Mouse (Mus musculus) midbrain, embryonic 15.5 days (tissue): ENCODE measurements around the gene Rere. TPM values are rescaled to one million over a fixed set of nuclear protein-coding genes. Genes with fewer than 3 reads are reported as not detected.

ENCODE experiments used
- ATAC-seq: fragments of 200-750 bp; cut with Nextera tagmentation; replicated peaks from 2 replicates; pipeline ENCODE4 v1.8.0; 2017; ENCODE audit warnings: moderate TSS enrichment
- H3K27ac ChIP-seq: fragments of 300-500 bp; sonication (generic); 2 replicates; pipeline ENCODE4 v1.5.1; 2015; ENCODE audit warnings: mild to moderate bottlenecking, inconsistent platforms
- H3K27me3 ChIP-seq: fragments of 300-500 bp; sonication (generic); replicated peaks from 2 replicates; pipeline ENCODE4 v1.6.1; 2015; ENCODE audit warnings: inconsistent platforms
- H3K36me3 ChIP-seq: fragments of 300-500 bp; sonication (generic); replicated peaks from 2 replicates; pipeline ENCODE4 v1.6.1; 2015; ENCODE audit warnings: inconsistent platforms
- H3K4me1 ChIP-seq: fragments of 300-500 bp; sonication (generic); 2 replicates; pipeline ENCODE4 v1.6.1; 2015; ENCODE audit warnings: inconsistent platforms
- H3K4me2 ChIP-seq: fragments of 300-500 bp; sonication (generic); 2 replicates; pipeline ENCODE4 v1.6.1; 2015; ENCODE audit warnings: inconsistent platforms, mild to moderate bottlenecking, moderate library complexity
- H3K4me3 ChIP-seq: fragments of 300-500 bp; sonication (generic); 2 replicates; pipeline ENCODE4 v1.5.1; 2015; ENCODE audit warnings: mild to moderate bottlenecking, inconsistent platforms
- H3K9ac ChIP-seq: fragments of 300-500 bp; sonication (generic); 2 replicates; pipeline ENCODE4 v1.6.1; 2015; ENCODE audit warnings: mild to moderate bottlenecking, inconsistent platforms
- H3K9me3 ChIP-seq: fragments of 300-500 bp; sonication (generic); 2 replicates; pipeline ENCODE4 v1.6.1; 2016; ENCODE audit warnings: inconsistent platforms
- WGBS: fragments of 180-500 bp; shearing (Covaris S2); methylation state at CpG from one replicate; pipeline ENCODE4 v1.1.7; 2015; ENCODE audit warnings: mixed read lengths; 5-methylcytosine and 5-hydroxymethylcytosine counted together
- polyA plus RNA-seq: library from polyadenylated mRNA; unstranded; fragments of >200 nt; fragmentation: Nextera tagmentation; extraction: Ambion mirVana; gene quantifications from 2 replicates; pipeline ENCODE4 v1.2.1, GENCODE M21; 2015

Gene Rere
- polyA plus RNA-seq, 1 experiment from 2014 or later: 37.4 TPM

DNA sequence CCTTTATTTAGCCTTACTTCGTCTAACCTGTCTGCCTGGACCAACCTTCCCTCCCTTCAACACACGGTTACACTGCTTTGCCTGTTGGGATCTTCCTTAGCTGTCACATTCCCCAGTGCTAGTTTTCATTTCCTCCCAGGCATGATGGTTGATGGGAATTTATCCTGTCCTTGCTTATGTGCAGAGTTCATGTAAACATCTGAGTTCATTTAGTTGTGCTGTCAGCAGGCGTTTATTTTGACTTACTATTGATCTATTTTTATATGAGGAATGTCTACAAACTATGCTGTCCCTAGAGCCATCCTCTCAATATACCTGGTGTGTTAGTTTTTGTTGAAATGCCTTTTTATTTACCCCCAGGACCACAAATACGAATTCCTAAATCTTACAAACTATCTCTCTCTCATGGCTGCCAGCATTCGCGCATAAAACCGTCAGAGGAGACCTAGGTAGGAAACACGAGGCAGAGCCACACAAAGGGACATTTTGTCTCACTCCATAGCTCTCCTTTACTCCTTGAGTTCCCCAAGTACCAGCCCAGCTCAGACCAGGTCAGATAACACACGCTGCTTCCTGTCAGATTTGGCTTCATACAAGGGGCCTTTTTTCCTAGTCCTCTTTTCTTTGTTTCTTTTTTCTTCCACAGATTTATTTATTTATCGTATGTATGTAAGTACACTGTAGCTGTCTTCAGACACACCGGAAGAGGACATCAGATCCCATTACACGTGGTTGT, 173.3 kb downstream of the Rere start:
- no peak overlapping the region for H3K27ac ChIP-seq
- no peaks in the 10 kb centered on the region for H3K27me3 ChIP-seq
- H3K4me2 ChIP-seq: no peak overlapping the region
- WGBS: 66% methylated on average over 12 of the region's 12 CpGs
- H3K4me1 ChIP-seq: peaks cover 49% of the 10 kb centered on the region
- ATAC-seq: no peak
- no peak overlapping the region for H3K9ac ChIP-seq
- no peaks in the 10 kb centered on the region for H3K36me3 ChIP-seq
- no peaks in the 10 kb centered on the region for H3K9me3 ChIP-seq
- no peak overlapping the region for H3K4me3 ChIP-seq

DNA sequence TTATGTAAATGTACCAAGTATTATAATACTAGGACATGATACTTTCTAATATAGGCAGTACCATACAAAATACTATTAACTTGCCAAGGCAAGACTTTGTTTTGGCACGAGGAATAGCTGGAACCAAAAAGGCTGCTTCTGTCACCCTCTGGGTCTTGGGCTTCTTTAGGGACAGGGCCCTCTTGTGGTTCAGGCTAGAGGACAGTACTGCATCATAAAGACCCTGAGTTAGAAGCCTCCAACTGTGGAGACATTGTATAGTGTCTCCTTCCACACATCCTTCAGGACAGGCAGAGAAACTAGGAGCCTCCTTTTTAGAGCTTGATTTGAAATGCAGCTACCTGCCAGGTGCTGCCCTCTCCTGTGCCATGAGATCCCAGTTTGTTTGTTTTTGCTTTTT, 174.3 kb downstream of the Rere start:
- WGBS: 53% methylated on average over 1 of the region's 1 CpGs
- H3K9me3 ChIP-seq: no peaks in the 10 kb centered on the region
- H3K9ac ChIP-seq: no peak overlapping the region
- no peaks in the 10 kb centered on the region for H3K27me3 ChIP-seq
- H3K4me3 ChIP-seq: no peak overlapping the region
- H3K4me1 ChIP-seq: peaks cover 52% of the 10 kb centered on the region
- H3K4me2 ChIP-seq: no peak overlapping the region
- ATAC-seq: no peak
- no peak overlapping the region for H3K27ac ChIP-seq
- no peaks in the 10 kb centered on the region for H3K36me3 ChIP-seq

- Histone ChIP-seq H3K36me3 (no peaks in the 10 kb centered on the region), H3K4me1 (peaks cover 57% of the 10 kb centered on the region), H3K4me3 (no peak overlapping the region), H3K4me2 (no peak overlapping the region), H3K9me3 (no peaks in the 10 kb centered on the region), H3K9ac (no peak overlapping the region), H3K27ac (peak overlapping the region; percentile 62), H3K27me3 (no peaks in the 10 kb centered on the region)
- 11% methylated on average over 7 of the region's 7 CpGs for WGBS
- ATAC-seq: no peak; the same call in 1 of the 2 replicates
These were observed 175.0 kb downstream of the Rere start for GRCm38 (mm10) chr4:150456452-150456851.

- Histone ChIP-seq H3K9ac (no peak overlapping the region), H3K4me1 (peaks cover 59% of the 10 kb centered on the region), H3K9me3 (no peaks in the 10 kb centered on the region), H3K4me3 (no peak overlapping the region), H3K27ac (peak overlapping the region; percentile 62), H3K36me3 (no peaks in the 10 kb centered on the region), H3K27me3 (no peaks in the 10 kb centered on the region), H3K4me2 (no peak overlapping the region)
- WGBS: 28% methylated on average over 2 of the region's 2 CpGs
- peak; percentile 41; the same call in 1 of the 2 replicates for ATAC-seq
These were observed 175.4 kb downstream of the Rere start for GRCm38 (mm10) chr4:150456886-150457285.

GRCm38 (mm10) chr4:150457353-150457752, 175.9 kb downstream of the Rere start:
- WGBS: 41% methylated on average over 4 of the region's 4 CpGs
- Histone ChIP-seq H3K4me1 (peaks cover 56% of the 10 kb centered on the region), H3K27me3 (no peaks in the 10 kb centered on the region), H3K27ac (peak overlapping the region; percentile 62), H3K36me3 (no peaks in the 10 kb centered on the region), H3K9ac (no peak overlapping the region), H3K9me3 (no peaks in the 10 kb centered on the region), H3K4me3 (no peak overlapping the region), H3K4me2 (no peak overlapping the region)
- ATAC-seq: 0 out of 2 replicates have a peak, but pooled peaks have one; percentile 25

DNA sequence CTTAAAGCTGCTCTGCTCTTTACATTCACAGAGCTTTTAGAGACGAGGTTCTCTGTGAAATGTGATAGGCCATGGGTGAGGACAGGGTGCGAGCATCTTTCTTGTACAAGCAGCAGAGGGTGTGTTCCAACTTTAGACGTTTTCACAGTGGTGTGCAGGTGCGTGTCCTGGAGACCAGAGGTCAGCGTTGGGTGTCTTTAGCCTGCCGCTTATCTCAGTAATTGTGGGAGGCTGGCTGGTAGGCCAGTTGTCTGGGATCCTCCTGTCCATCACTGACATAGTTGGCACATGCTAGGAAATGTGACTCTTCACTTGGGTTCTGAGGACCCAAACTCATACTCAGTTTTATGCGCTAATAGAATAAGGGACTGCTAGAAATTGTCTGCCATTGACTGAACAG, 176.3 kb downstream of the Rere start:
- H3K9me3 ChIP-seq: no peaks in the 10 kb centered on the region
- peaks cover 61% of the 10 kb centered on the region for H3K4me1 ChIP-seq
- peak overlapping the region; percentile 62; the same call in 1 of the 2 replicates for H3K27ac ChIP-seq
- H3K36me3 ChIP-seq: no peaks in the 10 kb centered on the region
- WGBS: 56% methylated on average over 7 of the region's 7 CpGs
- H3K27me3 ChIP-seq: no peaks in the 10 kb centered on the region
- ATAC-seq: no peak
- no peak overlapping the region for H3K4me3 ChIP-seq
- H3K4me2 ChIP-seq: no peak overlapping the region
- H3K9ac ChIP-seq: no peak overlapping the region

- Histone ChIP-seq H3K4me3 (no peak overlapping the region), H3K27ac (no peak overlapping the region), H3K27me3 (no peaks in the 10 kb centered on the region), H3K4me1 (peaks cover 61% of the 10 kb centered on the region), H3K9ac (no peak overlapping the region), H3K4me2 (no peak overlapping the region), H3K36me3 (no peaks in the 10 kb centered on the region), H3K9me3 (no peaks in the 10 kb centered on the region)
- no peak for ATAC-seq
- WGBS: 39% methylated on average over 6 of the region's 6 CpGs
These were observed 177.8 kb downstream of the Rere start for GRCm38 (mm10) chr4:150459022-150459794.

- WGBS: 70% methylated on average over 5 of the region's 5 CpGs
- H3K4me3 ChIP-seq: no peak overlapping the region
- H3K9me3 ChIP-seq: no peaks in the 10 kb centered on the region
- H3K36me3 ChIP-seq: no peaks in the 10 kb centered on the region
- H3K27ac ChIP-seq: no peak overlapping the region
- no peaks in the 10 kb centered on the region for H3K27me3 ChIP-seq
- peaks cover 54% of the 10 kb centered on the region for H3K4me1 ChIP-seq
- no peak overlapping the region for H3K9ac ChIP-seq
- no peak overlapping the region for H3K4me2 ChIP-seq
- no peak for ATAC-seq
These were observed 179.0 kb downstream of the Rere start for GRCm38 (mm10) chr4:150460451-150460850.

GRCm38 (mm10) chr4:150461011-150461410, 179.6 kb downstream of the Rere start:
- no peaks in the 10 kb centered on the region for H3K27me3 ChIP-seq
- no peak overlapping the region for H3K4me2 ChIP-seq
- no peaks in the 10 kb centered on the region for H3K9me3 ChIP-seq
- ATAC-seq: no peak
- H3K9ac ChIP-seq: no peak overlapping the region
- peaks cover 53% of the 10 kb centered on the region for H3K4me1 ChIP-seq
- H3K4me3 ChIP-seq: no peak overlapping the region
- 47% methylated on average over 5 of the region's 5 CpGs for WGBS
- H3K36me3 ChIP-seq: no peaks in the 10 kb centered on the region
- 0 out of 2 replicates have a peak overlapping the region, but pooled peaks have one; percentile 51 for H3K27ac ChIP-seq

- Histone ChIP-seq H3K27me3 (no peaks in the 10 kb centered on the region), H3K36me3 (no peaks in the 10 kb centered on the region), H3K27ac (0 out of 2 replicates have a peak overlapping the region, but pooled peaks have one; percentile 51), H3K9ac (no peak overlapping the region), H3K4me3 (no peak overlapping the region), H3K4me2 (no peak overlapping the region; the same call in 1 of the 2 replicates), H3K4me1 (peaks cover 48% of the 10 kb centered on the region), H3K9me3 (no peaks in the 10 kb centered on the region)
- 13% methylated on average over 6 of the region's 6 CpGs for WGBS
- ATAC-seq: no peak
These were observed 180.2 kb downstream of the Rere start for GRCm38 (mm10) chr4:150461427-150462189.

GRCm38 (mm10) chr4:150462367-150462766, 180.9 kb downstream of the Rere start:
- Histone ChIP-seq H3K4me3 (no peak overlapping the region), H3K9me3 (no peaks in the 10 kb centered on the region), H3K27me3 (no peaks in the 10 kb centered on the region), H3K36me3 (no peaks in the 10 kb centered on the region), H3K27ac (0 out of 2 replicates have a peak overlapping the region, but pooled peaks have one; percentile 27), H3K4me2 (no peak overlapping the region), H3K4me1 (peaks cover 47% of the 10 kb centered on the region), H3K9ac (no peak overlapping the region)
- WGBS: 37% methylated on average over 4 of the region's 4 CpGs
- ATAC-seq: no peak

DNA sequence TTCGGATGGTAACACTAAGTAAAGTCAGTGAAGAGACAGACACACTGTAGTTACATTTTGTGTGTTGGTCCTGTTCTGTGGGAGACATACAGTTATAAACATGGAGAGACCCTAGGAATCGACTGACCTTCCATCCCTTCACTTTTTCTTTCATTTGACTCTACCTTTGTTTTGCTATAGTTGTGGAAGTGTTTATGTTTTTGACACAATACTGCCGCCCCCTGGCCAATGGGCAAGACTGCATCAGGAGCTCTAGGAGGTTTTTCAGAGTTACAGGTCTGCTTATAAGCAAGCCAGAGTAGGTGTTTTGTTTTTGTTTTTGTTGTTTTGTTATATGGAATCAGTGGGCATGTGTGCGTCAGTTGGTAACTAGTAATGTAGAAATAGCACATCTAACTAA, 184.3 kb downstream of the Rere start:
- WGBS: 33% methylated on average over 4 of the region's 4 CpGs
- Histone ChIP-seq H3K9me3 (no peaks in the 10 kb centered on the region), H3K27me3 (no peaks in the 10 kb centered on the region), H3K27ac (no peak overlapping the region), H3K4me3 (no peak overlapping the region), H3K4me2 (no peak overlapping the region), H3K9ac (no peak overlapping the region), H3K36me3 (0 out of 2 replicates have a peak, but pooled peaks cover 2% of the 10 kb centered on the region), H3K4me1 (peaks cover 29% of the 10 kb centered on the region)
- no peak for ATAC-seq
